Mouse (Mus musculus): ENCODE data around the gene Traf3ip3.

- no peak for TF ChIP-seq ZC3H11A (IDR thresholded peaks at IDR 0.05; ENCODE audit: borderline replicate concordance, low read depth, low read length)
- no peak for TF ChIP-seq MAFK (IDR thresholded peaks at IDR 0.05; ENCODE audit: insufficient read depth, low read depth, low read length)
- TF ChIP-seq ZNF384 (IDR thresholded peaks at IDR 0.05; ENCODE audit: low read depth, low read length) = no peak
- TF ChIP-seq HCFC1 (IDR thresholded peaks at IDR 0.05; ENCODE audit: borderline replicate concordance, insufficient read depth, low read length) = no peak
Measured at GRCm38 (mm10) chr1:193225531-193225930, 24.0 kb upstream of the Traf3ip3 start.

Data from ES-E14 (cell line).